ENCODE assay signal across 23 mouse cellular contexts in the genomic region with DNA sequence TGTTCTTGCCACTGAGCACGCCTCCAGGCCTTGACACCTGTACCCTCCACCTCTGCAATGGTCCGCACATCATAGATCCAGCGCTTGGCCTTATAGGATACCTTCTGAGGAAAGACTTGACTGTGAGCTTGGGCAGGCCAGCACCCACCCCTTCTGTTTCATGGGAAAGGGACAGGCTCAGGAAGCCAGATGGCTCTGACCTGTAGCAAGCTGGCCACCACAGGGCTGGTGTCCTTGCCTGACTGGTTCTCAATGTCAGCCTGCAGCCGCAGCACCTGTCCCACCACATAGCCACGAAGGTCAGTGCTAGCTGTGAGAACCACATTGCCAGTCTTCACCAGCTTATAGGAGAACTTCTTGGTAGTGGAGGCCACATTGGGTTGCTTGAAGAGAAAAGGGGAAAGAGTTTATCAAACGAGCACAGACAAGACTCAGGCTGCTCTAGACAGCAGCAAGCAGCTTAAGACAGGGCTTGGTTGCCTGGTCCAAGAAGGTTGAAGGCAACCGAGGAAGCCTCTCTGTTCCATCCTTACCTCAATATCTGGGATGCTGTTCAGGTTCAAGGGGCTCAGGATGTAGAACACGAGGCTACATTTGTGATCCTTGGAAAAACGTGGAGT. TPM values are rescaled to one million over a fixed set of nuclear protein-coding genes. Genes with fewer than 3 reads are reported as not detected.
DNase-seq lines count a peak whose midpoint lies in the region; ATAC-seq and TF ChIP-seq lines count a peak whose summit lies in the region.
"Had no signal": no experiment of that assay in that cellular context is flagged by ENCODE, and none has a peak within 500 bp of the region (broad histone marks: within the 10 kb centered on the region; RNA-seq: fewer than 3 reads in every experiment).

No protein-coding gene starts in this region.

- no peak overlapping the region for H3K4me3 ChIP-seq in kidney, embryonic 16.5 days (ENCODE audit: low read length)
- no peak overlapping the region for H3K4me3 ChIP-seq in lung, embryonic 14.5 days (ENCODE audit: low read depth, low read length)
- no peak overlapping the region for H3K4me3 ChIP-seq in hindbrain, postnatal 0 days (ENCODE audit: low read length)
- H3K4me3 ChIP-seq: embryonic facial prominence, embryonic 13.5 days; forebrain, embryonic 12.5 days; heart, adult 2 months; heart, embryonic 15.5 days had no signal

- peak; percentile 46 for DNase-seq in kidney, adult 11 months
- DNase-seq in lung, embryonic 14.5 days = no peak
- no peak for DNase-seq in lung, postnatal 36 days
- peak; percentile 22 for DNase-seq in urinary bladder, adult 2 months (ENCODE audit: low spot score)
- no peak for DNase-seq in urinary bladder, postnatal 25 days (ENCODE audit: low spot score)
- no peak for DNase-seq in hindbrain, postnatal 0 days (ENCODE audit: low spot score)
- DNase-seq: adrenal gland, postnatal 14 days; B cell, adult 2 months; cerebellum, adult 18-20 months; cerebellum, adult 9-11 months; cerebellum, postnatal 36 days; gastrocnemius, postnatal 10 days had no signal

- no peaks in the 10 kb centered on the region for H3K9me3 ChIP-seq in kidney, embryonic 16.5 days (ENCODE audit: low read length)
- H3K9me3 ChIP-seq in lung, embryonic 14.5 days (ENCODE audit: low read depth, low read length) = no peaks in the 10 kb centered on the region
- no peaks in the 10 kb centered on the region for H3K9me3 ChIP-seq in hindbrain, postnatal 0 days (ENCODE audit: low read length)
- H3K9me3 ChIP-seq: embryonic facial prominence, embryonic 13.5 days; forebrain, embryonic 12.5 days; G1E; heart, embryonic 15.5 days had no signal

- H3K27me3 ChIP-seq in kidney, embryonic 16.5 days (ENCODE audit: insufficient read depth, low read length) = no peaks in the 10 kb centered on the region
- no peaks in the 10 kb centered on the region for H3K27me3 ChIP-seq in lung, embryonic 14.5 days (ENCODE audit: insufficient read depth, low read length)
- no peaks in the 10 kb centered on the region for H3K27me3 ChIP-seq in hindbrain, postnatal 0 days (ENCODE audit: insufficient read depth, low read length)
- H3K27me3 ChIP-seq: forebrain, embryonic 12.5 days; heart, embryonic 15.5 days; Patski had no signal

- no peak overlapping the region for H3K9ac ChIP-seq in kidney, embryonic 16.5 days (replicated peaks; ENCODE audit: low read length)
- no peak overlapping the region for H3K9ac ChIP-seq in lung, embryonic 14.5 days
- no peak overlapping the region for H3K9ac ChIP-seq in hindbrain, postnatal 0 days (replicated peaks; ENCODE audit: low read length)
- H3K9ac ChIP-seq: embryonic facial prominence, embryonic 13.5 days; forebrain, embryonic 12.5 days; heart, embryonic 15.5 days had no signal

- 88% methylated on average over 9 of the region's 9 CpGs for WGBS in kidney, embryonic 16.5 days
- WGBS in lung, embryonic 14.5 days = 74% methylated on average over 9 of the region's 9 CpGs
- 81% methylated on average over 9 of the region's 9 CpGs for WGBS in hindbrain, postnatal 0 days

- no peak for ATAC-seq in kidney, embryonic 16.5 days (ENCODE audit: low FRiP score, low TSS enrichment)
- no peak for ATAC-seq in lung, embryonic 14.5 days (ENCODE audit: insufficient read depth)
- no peak for ATAC-seq in hindbrain, postnatal 0 days
- ATAC-seq: activated CD4-positive, CD25-positive, alpha-beta regulatory T cell, adult 4 months; CD4-positive, CD25-positive, alpha-beta regulatory T cell, adult 4 months; forebrain, embryonic 16.5 days; Patski had no signal

- no peak for TF ChIP-seq CTCF in lung, embryonic 14.5 days (IDR thresholded peaks at IDR 0.05; ENCODE audit: low read depth)
- TF ChIP-seq CTCF in hindbrain, postnatal 0 days (IDR thresholded peaks at IDR 0.05; ENCODE audit: low read depth) = no peak

- H3K36me3 ChIP-seq in kidney, embryonic 16.5 days (ENCODE audit: insufficient read depth, low read length) = no peaks in the 10 kb centered on the region
- H3K36me3 ChIP-seq in lung, embryonic 14.5 days (ENCODE audit: insufficient read depth) = no peaks in the 10 kb centered on the region
- H3K36me3 ChIP-seq in hindbrain, postnatal 0 days (ENCODE audit: insufficient read depth, low read length) = peaks cover 9% of the 10 kb centered on the region; the same call in 1 of the 2 replicates
- H3K36me3 ChIP-seq: forebrain, embryonic 12.5 days; heart, embryonic 15.5 days had no signal

- H3K27ac ChIP-seq in kidney, embryonic 16.5 days (ENCODE audit: low read length) = no peak overlapping the region
- H3K27ac ChIP-seq in lung, embryonic 14.5 days (ENCODE audit: low read depth) = peak overlapping the region; percentile 93
- no peak overlapping the region for H3K27ac ChIP-seq in hindbrain, postnatal 0 days
- H3K27ac ChIP-seq: embryonic facial prominence, embryonic 13.5 days; forebrain, embryonic 12.5 days; heart, adult 2 months; heart, embryonic 15.5 days had no signal

- H3K4me1 ChIP-seq in kidney, embryonic 16.5 days (ENCODE audit: insufficient read depth, low read length) = peaks cover 6% of the 10 kb centered on the region
- H3K4me1 ChIP-seq in lung, embryonic 14.5 days (ENCODE audit: insufficient read depth) = 0 out of 2 replicates have a peak, but pooled peaks cover 4% of the 10 kb centered on the region
- H3K4me1 ChIP-seq in hindbrain, postnatal 0 days (ENCODE audit: insufficient read depth, low read length) = no peaks in the 10 kb centered on the region
- H3K4me1 ChIP-seq: embryonic facial prominence, embryonic 13.5 days; forebrain, embryonic 12.5 days had no signal

- H3K4me2 ChIP-seq in kidney, embryonic 16.5 days (replicated peaks; ENCODE audit: low read depth, low read length) = no peak overlapping the region
- H3K4me2 ChIP-seq in lung, embryonic 14.5 days = no peak overlapping the region
- H3K4me2 ChIP-seq in hindbrain, postnatal 0 days (ENCODE audit: low read depth, low read length) = no peak overlapping the region
- H3K4me2 ChIP-seq: embryonic facial prominence, embryonic 13.5 days; forebrain, embryonic 12.5 days; heart, embryonic 11.5 days; heart, embryonic 15.5 days had no signal

RNA-seq across cellular contexts. Expression of a gene that starts 7.0 kb away (rescaled TPM):
- polyA plus RNA-seq in kidney, embryonic 16.5 days (2015; fragmentation: Nextera tagmentation; extraction: Ambion mirVana) = 87.7 and 91.7 TPM in 2 replicates
- 89.2 and 94.5 TPM in 2 replicates for polyA plus RNA-seq in lung, embryonic 14.5 days (2014; fragmentation: Nextera tagmentation; extraction: Ambion mirVana)
- 47.7 and 52.6 TPM in 2 replicates for polyA plus RNA-seq in urinary bladder, adult 2 months (2012; rRNA removed)
- total RNA-seq in hindbrain, postnatal 0 days (2014; rRNA removed) = 52.0 and 79.8 TPM in 2 replicates
- 61.8 and 63.1 TPM in 2 replicates for polyA plus RNA-seq in hindbrain, postnatal 0 days (2015; fragmentation: Nextera tagmentation; extraction: Ambion mirVana)

RNA-seq across cellular contexts. Expression of a gene that starts 8.6 kb away (rescaled TPM):
- polyA plus RNA-seq in kidney, embryonic 16.5 days (2015; fragmentation: Nextera tagmentation; extraction: Ambion mirVana) = 63.3 and 63.5 TPM in 2 replicates
- polyA plus RNA-seq in lung, embryonic 14.5 days (2014; fragmentation: Nextera tagmentation; extraction: Ambion mirVana) = 76.4 and 79.2 TPM in 2 replicates
- polyA plus RNA-seq in urinary bladder, adult 2 months (2012; rRNA removed) = 89.6 and 140 TPM in 2 replicates
- 78.8 and 80.7 TPM in 2 replicates for total RNA-seq in hindbrain, postnatal 0 days (2014; rRNA removed)
- polyA plus RNA-seq in hindbrain, postnatal 0 days (2015; fragmentation: Nextera tagmentation; extraction: Ambion mirVana) = 39.8 and 41.9 TPM in 2 replicates

RNA-seq across cellular contexts. Expression of a gene that starts 23.1 kb away (rescaled TPM):
- 4.2 and 7.9 TPM in 2 replicates for polyA plus RNA-seq in kidney, embryonic 16.5 days (2015; fragmentation: Nextera tagmentation; extraction: Ambion mirVana)
- polyA plus RNA-seq in lung, embryonic 14.5 days (2014; fragmentation: Nextera tagmentation; extraction: Ambion mirVana) = 20.8 and 23.3 TPM in 2 replicates
- polyA plus RNA-seq in urinary bladder, adult 2 months (2012; rRNA removed) = 9.4 and 11.7 TPM in 2 replicates
- total RNA-seq in hindbrain, postnatal 0 days (2014; rRNA removed) = 23.2 and 25.6 TPM in 2 replicates
- polyA plus RNA-seq in hindbrain, postnatal 0 days (2015; fragmentation: Nextera tagmentation; extraction: Ambion mirVana) = 19.2 and 21.0 TPM in 2 replicates

RNA-seq across cellular contexts. Expression of a gene that starts 35.7 kb away (rescaled TPM):
- polyA plus RNA-seq in kidney, embryonic 16.5 days (2015; fragmentation: Nextera tagmentation; extraction: Ambion mirVana) = 29.8 and 32.3 TPM in 2 replicates
- polyA plus RNA-seq in lung, embryonic 14.5 days (2014; fragmentation: Nextera tagmentation; extraction: Ambion mirVana) = 26.4 and 29.3 TPM in 2 replicates
- polyA plus RNA-seq in urinary bladder, adult 2 months (2012; rRNA removed) = 20.3 and 22.1 TPM in 2 replicates
- 38.9 and 45.8 TPM in 2 replicates for total RNA-seq in hindbrain, postnatal 0 days (2014; rRNA removed)
- 32.1 and 35.7 TPM in 2 replicates for polyA plus RNA-seq in hindbrain, postnatal 0 days (2015; fragmentation: Nextera tagmentation; extraction: Ambion mirVana)

RNA-seq across cellular contexts. Expression of a gene that starts 48.4 kb away (rescaled TPM):
- polyA plus RNA-seq in kidney, embryonic 16.5 days (2015; fragmentation: Nextera tagmentation; extraction: Ambion mirVana) = 109 and 118 TPM in 2 replicates
- polyA plus RNA-seq in lung, embryonic 14.5 days (2014; fragmentation: Nextera tagmentation; extraction: Ambion mirVana) = 106 and 115 TPM in 2 replicates
- 61.3 and 66.0 TPM in 2 replicates for polyA plus RNA-seq in urinary bladder, adult 2 months (2012; rRNA removed)
- 52.0 and 52.7 TPM in 2 replicates for total RNA-seq in hindbrain, postnatal 0 days (2014; rRNA removed)
- polyA plus RNA-seq in hindbrain, postnatal 0 days (2015; fragmentation: Nextera tagmentation; extraction: Ambion mirVana) = 197 and 201 TPM in 2 replicates

Comparison
In these comparisons a context has a peak if more than half of its experiments do, and no peak if none do; other contexts are left out.
1. DNase-seq: peak in kidney, adult 11 months (single experiment) and urinary bladder, adult 2 months (single experiment); none in lung, embryonic 14.5 days (single experiment), lung, postnatal 36 days (single experiment), urinary bladder, postnatal 25 days (single experiment) and hindbrain, postnatal 0 days (single experiment).